Mouse (Mus musculus) kidney, adult 2 months (tissue): ENCODE measurements at regions not wholly inside any gene's neighbourhood (a gene's known extent, or its start where the extent isn't known, plus 50 kb on each side); places are given as distances from the start of the nearest gene placed in this dataset.

Source experiments
- DNase-seq: peaks from one replicate; pipeline ENCODE4 v3.0.0; 2021
- H3K27ac ChIP-seq: fragments of 200-500 bp; 2 replicates; pipeline ENCODE4 v1.5.1; 2012; ENCODE audit warnings: low read depth, low read length, control low read depth, inconsistent platforms; ENCODE audit not compliant: insufficient read depth
- H3K27me3 ChIP-seq: fragments of 200-500 bp; replicated peaks from 2 replicates; pipeline ENCODE4 v1.6.1; 2012; ENCODE audit warnings: mild to moderate bottlenecking, moderate library complexity, low read length, inconsistent platforms; ENCODE audit not compliant: control insufficient read depth, insufficient read depth
- H3K36me3 ChIP-seq: fragments of 200-500 bp; 2 replicates; pipeline ENCODE4 v1.6.1; 2012; ENCODE audit warnings: mild to moderate bottlenecking, moderate library complexity, low read length, inconsistent platforms; ENCODE audit not compliant: control insufficient read depth, insufficient read depth
- H3K4me1 ChIP-seq: fragments of 200-500 bp; 2 replicates; pipeline ENCODE4 v1.6.1; 2011; ENCODE audit warnings: low read length; ENCODE audit not compliant: control insufficient read depth, insufficient read depth
- H3K4me3 ChIP-seq: fragments of 200-500 bp; 2 replicates; pipeline ENCODE4 v1.5.1; 2011; ENCODE audit warnings: mild to moderate bottlenecking, low read depth, low read length, control low read depth; ENCODE audit not compliant: insufficient read depth
- CTCF ChIP-seq: fragments of 200-500 bp; conservative IDR thresholded peaks from 2 replicates; pipeline ENCODE4 v1.5.1; 2011; ENCODE audit warnings: low read depth, mild to moderate bottlenecking, control low read depth, low read length, moderate library complexity, mixed read lengths; ENCODE audit not compliant: insufficient read depth, insufficient read length
- POLR2A ChIP-seq: fragments of 200-500 bp; IDR thresholded peaks from one replicate; pipeline ENCODE4 v1.6.1; 2011; ENCODE audit warnings: low read depth, low read length, control low read depth
- WGBS: fragments of 180-500 bp; shearing (Covaris S2); methylation state at CpG from one replicate; pipeline ENCODE4 v1.1.7; 2018; 5-methylcytosine and 5-hydroxymethylcytosine counted together

GRCm38 (mm10) chr13:84761821-84762220, 427.4 kb upstream of the Ccnh start:
- 49% methylated on average over 4 of the region's 4 CpGs for WGBS
- no peak overlapping the region for H3K27ac ChIP-seq
- H3K36me3 ChIP-seq, result no peaks in the 10 kb centered on the region
- H3K4me3 ChIP-seq, result no peak overlapping the region
- DNase-seq, result no peak
- TF ChIP-seq POLR2A (no peak), CTCF (no peak)
- no peaks in the 10 kb centered on the region for H3K27me3 ChIP-seq
- no peaks in the 10 kb centered on the region for H3K4me1 ChIP-seq

- H3K27me3 ChIP-seq, result no peaks in the 10 kb centered on the region
- H3K4me1 ChIP-seq, result no peaks in the 10 kb centered on the region
- H3K36me3 ChIP-seq, result no peaks in the 10 kb centered on the region
- DNase-seq, result no peak
- no peak overlapping the region for H3K4me3 ChIP-seq
- 41% methylated on average over 1 of the region's 1 CpGs for WGBS
- no peak for TF ChIP-seq POLR2A
- TF ChIP-seq CTCF, result no peak
- no peak overlapping the region for H3K27ac ChIP-seq
Observed at GRCm38 (mm10) chr13:84763916-84764315, 425.3 kb upstream of the Ccnh start.

GRCm38 (mm10) chr13:84771956-84772355, 417.3 kb upstream of the Ccnh start:
- H3K36me3 ChIP-seq, result no peaks in the 10 kb centered on the region
- no peak for DNase-seq
- WGBS, result 29% methylated on average over 2 of the region's 2 CpGs
- H3K4me1 ChIP-seq, result no peaks in the 10 kb centered on the region
- H3K4me3 ChIP-seq, result no peak overlapping the region
- TF ChIP-seq CTCF (no peak), POLR2A (no peak)
- no peak overlapping the region for H3K27ac ChIP-seq
- no peaks in the 10 kb centered on the region for H3K27me3 ChIP-seq

- Histone ChIP-seq H3K4me3 (no peak overlapping the region), H3K27me3 (no peaks in the 10 kb centered on the region), H3K36me3 (no peaks in the 10 kb centered on the region), H3K27ac (no peak overlapping the region), H3K4me1 (no peaks in the 10 kb centered on the region)
- DNase-seq, result no peak
- TF ChIP-seq CTCF (no peak), POLR2A (no peak)
- WGBS, result 12% methylated on average over 4 of the region's 4 CpGs
Observed at GRCm38 (mm10) chr13:84783017-84783937, 405.9 kb upstream of the Ccnh start.

GRCm38 (mm10) chr13:84804241-84804980, 384.8 kb upstream of the Ccnh start:
- no peak overlapping the region for H3K27ac ChIP-seq

GRCm38 (mm10) chr13:84805190-84805589, 384.0 kb upstream of the Ccnh start:
- Histone ChIP-seq H3K4me1 (no peaks in the 10 kb centered on the region), H3K27me3 (no peaks in the 10 kb centered on the region), H3K4me3 (no peak overlapping the region), H3K27ac (no peak overlapping the region), H3K36me3 (no peaks in the 10 kb centered on the region)
- TF ChIP-seq POLR2A (no peak), CTCF (no peak)
- whole genome bisulfite sequencing, result 78% methylated on average over 4 of the region's 4 CpGs
- no peak for DNase-seq

More at GRCm38 (mm10) chr13:84804241-84804980, 384.8 kb upstream of the Ccnh start:
- H3K4me3 ChIP-seq, result no peak overlapping the region
- H3K27me3 ChIP-seq, result no peaks in the 10 kb centered on the region
- no peaks in the 10 kb centered on the region for H3K4me1 ChIP-seq
- no peaks in the 10 kb centered on the region for H3K36me3 ChIP-seq
- TF ChIP-seq POLR2A (no peak), CTCF (no peak)
- 75% methylated on average over 3 of the region's 3 CpGs for WGBS
- DNase-seq, result no peak

GRCm38 (mm10) chr13:84809605-84810004, 379.6 kb upstream of the Ccnh start:
- H3K4me3 ChIP-seq, result no peak overlapping the region
- WGBS, result 94% methylated on average over 3 of the region's 3 CpGs
- H3K27ac ChIP-seq, result no peak overlapping the region
- H3K36me3 ChIP-seq, result no peaks in the 10 kb centered on the region
- no peak for DNase-seq
- no peak for TF ChIP-seq POLR2A
- H3K4me1 ChIP-seq, result no peaks in the 10 kb centered on the region
- no peaks in the 10 kb centered on the region for H3K27me3 ChIP-seq
